Mouse (Mus musculus): ENCODE data around the gene 7420426K07Rik. TPM values are rescaled to one million over a fixed set of nuclear protein-coding genes. Genes with fewer than 3 reads are reported as not detected.

7420426K07Rik gene
- polyA plus RNA-seq, 1 experiment from 2014 or later, result not detected

Other genes with a start within 250 kb of the 7420426K07Rik start
- not detected in 2 replicates for gene Prr23a1, start 60.6 kb upstream of the 7420426K07Rik start, polyA plus RNA-seq (2014; fragmentation: Nextera tagmentation; extraction: Ambion mirVana)
- gene Prr23a2, start 46.6 kb upstream of the 7420426K07Rik start, polyA plus RNA-seq (2014; fragmentation: Nextera tagmentation; extraction: Ambion mirVana), result not detected in 2 replicates
- gene Prr23a3, start 38.4 kb upstream of the 7420426K07Rik start, polyA plus RNA-seq (2014; fragmentation: Nextera tagmentation; extraction: Ambion mirVana), result not detected in 2 replicates
- gene Foxl2, start 52.2 kb downstream of the 7420426K07Rik start, polyA plus RNA-seq (2014; fragmentation: Nextera tagmentation; extraction: Ambion mirVana), result 4.4 and 4.9 TPM in 2 replicates
- gene Faim, start 83.3 kb downstream of the 7420426K07Rik start, polyA plus RNA-seq (2014; fragmentation: Nextera tagmentation; extraction: Ambion mirVana), result 68.7 and 69.7 TPM in 2 replicates
- gene Gm1123, start 132.6 kb downstream of the 7420426K07Rik start, polyA plus RNA-seq (2014; fragmentation: Nextera tagmentation; extraction: Ambion mirVana), result not detected in 2 replicates
- 0.90 and 1.2 TPM in 2 replicates for gene Pik3cb, start 237.5 kb downstream of the 7420426K07Rik start, polyA plus RNA-seq (2014; fragmentation: Nextera tagmentation; extraction: Ambion mirVana)

Measured in embryonic facial prominence, embryonic 11.5 days (tissue).